Mouse (Mus musculus) ovary, postnatal 14 days (tissue): ENCODE results near the gene Tmem212.

Experiments used
- DNase-seq: peaks from one replicate; pipeline ENCODE4 v3.0.0; 2022; ENCODE audit warnings: low spot score

Tmem212 gene

DNA sequence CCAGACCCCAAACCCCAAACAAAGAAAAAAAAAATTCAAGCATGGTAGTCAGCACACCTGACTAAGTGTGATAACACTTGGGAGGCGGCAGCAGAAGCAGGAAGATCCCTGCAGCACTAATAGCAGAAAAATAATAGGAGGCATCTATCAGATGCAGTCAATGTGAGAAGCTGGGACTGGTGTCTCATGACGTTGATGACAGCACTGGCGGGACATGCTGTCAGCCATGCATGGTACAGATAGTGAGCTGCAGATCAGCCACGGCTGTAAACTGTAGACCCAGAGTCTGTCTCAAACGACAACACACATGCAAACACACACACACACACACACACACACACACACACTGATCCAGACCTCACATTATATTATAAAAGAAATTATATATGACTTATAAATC lies 52.9 kb downstream of the Tmem212 start:
- no peak for DNase-seq

DNA sequence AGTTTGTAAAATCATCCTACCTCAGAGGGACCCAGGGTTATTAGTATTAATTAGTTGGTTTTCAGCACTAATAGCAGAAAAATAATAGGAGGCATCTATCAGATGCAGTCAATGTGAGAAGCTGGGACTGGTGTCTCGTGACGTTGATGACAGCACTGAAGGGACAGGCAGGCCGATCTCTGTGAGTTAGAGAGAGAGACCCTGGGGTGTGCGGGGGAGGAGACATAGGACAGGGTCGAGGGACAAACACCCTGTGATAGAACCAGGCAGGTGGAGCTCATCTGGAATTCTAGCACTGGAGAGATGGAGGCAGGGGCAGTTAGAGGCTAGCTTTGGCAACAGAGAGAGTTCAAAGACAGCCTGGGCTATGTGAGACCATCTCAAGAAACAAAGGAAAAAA lies 53.3 kb downstream of the Tmem212 start:
- no peak for DNase-seq

DNA sequence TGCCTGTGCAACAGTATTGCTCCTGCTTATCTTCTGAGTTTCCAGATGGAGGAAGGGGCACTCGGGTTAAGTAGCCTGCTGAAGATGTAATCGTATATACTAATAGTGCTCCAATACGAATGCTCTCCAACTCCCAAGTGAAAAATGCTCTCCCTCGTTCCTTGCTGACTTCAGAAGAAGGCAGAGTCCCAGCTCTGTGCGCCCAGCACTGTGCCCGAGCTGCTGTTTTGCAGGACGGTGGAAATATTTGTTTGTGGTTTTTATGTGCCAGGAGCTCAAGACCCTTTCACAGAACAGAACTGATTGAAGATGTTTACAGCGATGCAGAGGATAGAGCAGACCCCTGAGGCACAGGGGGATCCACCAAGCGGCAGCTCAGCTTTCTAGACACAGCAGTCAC lies 55.9 kb downstream of the Tmem212 start:
- no peak for DNase-seq

DNA sequence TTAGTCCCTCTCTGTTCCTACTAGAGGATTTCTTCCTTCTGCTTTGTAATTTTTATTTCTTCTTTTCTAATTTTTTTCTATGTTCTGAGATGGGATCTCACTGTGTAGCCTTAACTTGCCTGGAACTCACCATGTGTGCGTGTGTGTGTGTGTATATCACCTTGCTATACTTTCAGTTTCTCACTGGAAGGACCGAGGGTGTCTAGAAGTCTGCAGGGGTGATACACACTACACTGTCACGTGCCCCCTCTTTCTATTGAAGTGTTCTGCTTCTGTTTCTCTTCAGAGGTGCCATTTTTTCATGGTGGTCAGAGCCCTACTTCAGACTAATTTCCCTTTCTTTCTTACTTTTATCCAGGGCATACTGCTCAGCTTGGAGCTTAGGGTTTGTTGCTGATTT lies 56.4 kb downstream of the Tmem212 start:
- no peak for DNase-seq

DNA sequence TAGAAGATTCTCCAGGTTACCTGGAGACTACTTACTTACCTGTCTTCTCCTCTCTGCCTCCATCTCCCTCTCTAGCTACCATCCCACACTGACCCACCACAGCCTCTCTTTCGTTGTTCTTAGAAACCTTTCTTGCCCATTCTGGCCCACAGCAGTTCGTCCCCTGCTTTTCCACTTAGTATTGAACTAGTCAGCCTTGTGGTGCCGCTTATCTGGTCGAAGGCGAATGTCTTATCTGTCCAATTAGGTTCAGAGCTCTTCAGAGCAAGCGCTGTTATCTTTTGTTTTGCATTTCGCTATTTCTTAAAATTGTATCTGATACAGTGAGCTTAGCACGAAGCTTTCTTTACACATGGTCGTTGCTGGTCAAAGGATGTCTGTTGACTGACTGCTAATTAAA lies 56.9 kb downstream of the Tmem212 start:
- DNase-seq: no peak

DNA sequence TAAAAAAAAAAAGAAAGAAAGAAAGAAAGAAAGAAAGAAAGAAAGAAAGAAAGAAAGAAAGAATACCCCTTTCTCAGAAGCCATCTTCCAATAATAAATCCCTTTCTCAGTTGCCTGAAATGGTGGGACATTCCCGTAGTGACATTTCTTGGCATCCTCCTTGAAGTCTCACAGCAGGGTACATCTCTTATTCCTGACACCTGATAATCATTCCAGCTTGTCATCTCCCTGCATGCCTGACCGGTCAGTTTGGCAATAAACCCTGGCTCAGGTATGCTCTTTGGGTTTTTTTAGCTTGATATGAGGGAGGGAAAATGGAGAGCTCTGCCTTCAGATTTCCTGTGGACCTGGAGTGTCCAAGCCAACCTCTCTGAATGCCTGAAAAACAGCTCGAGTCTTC lies 59.9 kb downstream of the Tmem212 start:
- DNase-seq: no peak

DNA sequence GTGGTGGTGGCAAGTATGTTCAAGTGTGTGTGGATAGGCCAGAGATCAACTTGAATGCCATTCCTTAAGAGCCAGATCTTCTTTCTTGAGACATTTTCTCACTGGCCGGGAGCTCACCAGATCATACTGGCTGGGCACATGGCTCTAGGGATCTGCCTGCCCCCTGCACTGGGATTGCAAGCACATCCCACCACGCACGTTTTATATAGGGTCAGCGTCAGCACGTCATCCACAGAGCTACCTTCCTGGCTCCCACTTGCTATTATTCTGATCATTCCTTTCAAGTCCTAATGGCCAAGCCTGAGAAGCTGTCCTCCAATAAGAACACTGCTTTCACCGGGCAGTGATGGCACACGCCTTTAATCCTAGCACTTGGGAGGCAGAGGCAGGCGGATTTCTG lies 60.4 kb downstream of the Tmem212 start:
- no peak for DNase-seq

DNA sequence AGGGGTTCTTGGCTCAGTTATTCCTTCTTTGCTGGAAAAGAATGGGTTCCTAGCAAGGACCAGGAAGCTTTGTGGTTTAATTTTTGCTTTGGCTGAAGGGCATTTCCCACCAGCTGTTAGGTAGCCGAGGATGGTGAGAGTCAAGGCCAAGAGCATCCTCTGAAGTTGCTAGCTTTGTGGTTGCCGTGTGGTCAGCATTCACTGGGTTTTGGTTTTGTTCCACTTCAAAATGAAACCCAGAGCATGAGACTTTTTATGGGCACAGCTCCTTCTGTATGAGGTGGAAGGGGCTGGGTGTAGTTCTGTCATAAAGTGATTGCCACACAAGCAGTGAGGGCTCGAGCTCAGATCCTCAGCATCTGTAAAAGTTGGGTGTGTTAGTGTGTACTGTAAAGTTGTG lies 67.4 kb downstream of the Tmem212 start:
- no peak for DNase-seq

DNA sequence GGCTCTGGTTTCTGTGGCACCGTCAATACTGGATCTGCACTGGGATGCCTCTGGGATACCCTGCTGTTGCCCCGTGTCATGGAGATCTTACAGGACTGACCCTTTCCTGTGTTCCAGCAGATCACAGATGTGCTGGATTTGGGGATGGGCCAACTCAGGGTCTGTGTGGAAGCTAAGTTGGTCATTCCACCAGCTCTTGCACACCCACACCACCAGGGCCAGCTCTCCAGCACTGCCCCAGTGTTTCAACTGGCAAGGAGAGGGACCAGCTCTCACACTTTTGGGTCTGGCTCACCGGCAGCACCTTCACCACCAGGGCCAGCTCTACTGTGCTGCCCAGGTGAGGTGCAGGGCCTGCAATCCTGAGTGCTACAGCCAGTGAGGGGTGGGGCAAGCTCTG lies 68.9 kb downstream of the Tmem212 start:
- no peak for DNase-seq

DNA sequence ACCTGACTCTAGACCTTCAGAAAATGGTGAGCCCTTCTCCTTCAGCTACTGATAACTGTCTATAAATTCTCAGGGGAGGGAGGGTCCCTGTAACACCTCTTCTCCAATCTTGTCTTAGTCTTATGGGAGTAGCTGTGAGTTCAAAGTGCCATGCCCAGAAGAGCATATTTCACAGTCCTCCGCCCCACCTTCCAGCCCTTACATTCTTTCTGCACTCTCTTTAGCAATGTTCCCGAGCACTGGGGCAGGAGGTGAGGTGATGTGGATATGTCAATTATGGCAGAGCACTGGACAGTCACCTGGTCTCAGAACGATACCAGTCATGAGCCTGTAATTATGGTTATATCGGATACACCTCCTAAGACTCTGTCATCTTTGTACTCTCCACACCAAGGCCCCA lies 70.2 kb downstream of the Tmem212 start:
- DNase-seq: no peak
